Mouse (Mus musculus): ENCODE measurements around the gene Tmem253.
A peak's percentile ranks its signal among the peaks of the same experiment; 100 is the strongest.
"Not testable (repeated sequence)": the region's sequence is repeated elsewhere in the genome, so short reads cannot be mapped to it uniquely, and the experiment has no call there.

Gene Tmem253

GRCm38 (mm10) chr14:52022244-52022708, 6.8 kb downstream of the Tmem253 start:
- DNase-seq (ENCODE audit: low spot score): no peak

- peak; percentile 91 for DNase-seq (ENCODE audit: low spot score)
Observed at GRCm38 (mm10) chr14:52022709-52023459, 7.4 kb downstream of the Tmem253 start.

- no peak for DNase-seq (ENCODE audit: low spot score)
Observed at GRCm38 (mm10) chr14:52024133-52024532, 8.7 kb downstream of the Tmem253 start.

DNA sequence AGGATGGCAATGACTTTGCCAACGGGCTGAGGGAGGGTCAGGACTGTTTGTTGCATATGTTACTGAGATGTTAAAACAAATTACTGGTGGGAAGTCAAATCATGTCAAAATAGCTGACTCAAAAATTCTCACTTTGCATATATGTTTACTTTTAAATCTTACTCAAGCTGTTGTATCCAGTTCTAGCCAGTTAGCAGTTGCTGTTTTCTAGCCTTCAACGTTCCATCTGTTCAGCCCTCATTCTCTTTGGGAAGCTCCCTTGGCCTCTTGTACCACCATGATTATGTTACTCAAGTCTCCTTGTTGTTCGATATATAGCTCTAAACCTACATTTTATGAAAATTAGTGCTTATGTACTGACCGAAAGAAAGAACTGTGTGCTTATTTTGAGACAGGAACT, 10.9 kb downstream of the Tmem253 start:
- no peak for DNase-seq (ENCODE audit: low spot score)

DNA sequence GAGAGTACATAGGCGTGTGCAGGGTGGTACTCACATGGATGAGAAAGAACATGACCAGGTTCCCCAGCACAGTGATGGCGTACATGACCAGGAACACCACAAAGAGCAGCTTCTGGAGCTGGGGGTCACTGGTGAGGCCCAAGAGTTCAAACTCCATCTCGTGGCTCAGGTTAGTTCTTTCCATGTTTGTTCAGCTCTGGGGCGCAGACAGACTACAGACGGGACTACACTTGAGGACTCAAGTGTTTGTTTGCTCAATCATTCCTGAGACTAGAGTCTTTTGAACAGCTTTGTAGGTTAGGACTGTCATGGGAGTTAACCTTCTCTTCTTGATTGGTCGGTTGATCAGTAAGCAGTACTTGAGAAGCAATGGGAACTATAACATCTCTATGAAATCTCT, 20.5 kb downstream of the Tmem253 start:
- DNase-seq (ENCODE audit: low spot score): no peak

- DNase-seq (ENCODE audit: low spot score): no peak
Observed at GRCm38 (mm10) chr14:52039332-52039731, 23.9 kb downstream of the Tmem253 start.

DNA sequence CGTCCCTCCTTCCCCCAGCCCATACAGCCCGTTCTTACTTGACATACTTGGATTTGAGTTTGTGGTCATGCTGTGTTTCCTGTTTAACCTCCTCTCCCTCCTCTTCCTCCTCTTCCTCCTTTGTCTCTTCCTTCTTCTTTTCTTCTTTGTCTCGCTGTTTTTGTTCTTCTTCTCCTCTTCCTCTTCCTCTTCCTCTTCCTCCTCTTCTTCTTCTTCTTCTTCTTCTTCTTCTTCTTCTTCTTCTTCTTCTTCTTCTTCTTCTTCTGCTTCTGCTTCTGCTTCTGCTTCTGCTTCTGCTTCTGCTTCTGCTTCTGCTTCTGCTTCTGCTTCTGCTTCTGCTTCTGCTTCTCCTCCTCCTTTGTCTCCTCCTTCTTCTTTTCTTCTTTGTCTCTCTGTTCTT, 26.9 kb downstream of the Tmem253 start, which contains the start of gene Olfr221:
Gene Olfr221, minus strand, starts transcription at position 101 of the 400 bp plus-strand sequence.
- not testable (repeated sequence) for DNase-seq (ENCODE audit: low spot score)

- DNase-seq (ENCODE audit: low spot score): no peak
Observed at GRCm38 (mm10) chr14:52043446-52043845, 28.0 kb downstream of the Tmem253 start.

- peak; percentile 74 for DNase-seq (ENCODE audit: low spot score)
Observed at GRCm38 (mm10) chr14:52044901-52045678, 29.6 kb downstream of the Tmem253 start.

DNA sequence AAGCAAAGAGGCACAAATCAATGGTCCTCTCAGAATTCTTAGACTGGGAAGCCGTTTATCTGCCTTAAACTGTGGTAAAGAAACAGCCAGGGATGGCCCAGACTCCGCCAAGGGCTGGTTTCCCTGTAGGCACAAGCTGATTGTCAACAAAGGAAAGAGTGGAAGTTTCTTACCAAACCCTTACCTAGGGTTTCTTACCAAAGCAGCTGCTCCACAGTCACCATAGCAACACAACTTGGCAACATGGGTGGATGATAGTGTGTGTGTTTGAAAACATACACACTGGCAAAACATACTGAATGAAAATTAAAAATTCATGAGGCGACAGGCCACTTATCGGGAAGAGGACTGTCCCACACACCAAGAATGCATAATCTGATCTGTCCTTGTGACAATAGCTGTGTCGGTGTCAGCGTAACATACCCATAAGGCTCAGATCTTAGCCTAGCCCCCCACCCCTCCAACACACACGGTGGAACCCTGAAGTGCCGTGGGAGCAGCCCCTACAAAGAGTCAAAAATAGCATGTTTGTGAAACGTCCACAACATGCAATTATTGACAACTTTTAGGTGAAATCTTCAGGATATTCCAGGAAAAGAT, 30.6 kb downstream of the Tmem253 start:
- DNase-seq (ENCODE audit: low spot score): no peak

- not testable (repeated sequence) for DNase-seq (ENCODE audit: low spot score)
Observed at GRCm38 (mm10) chr14:52052720-52053119, 37.3 kb downstream of the Tmem253 start.

DNA sequence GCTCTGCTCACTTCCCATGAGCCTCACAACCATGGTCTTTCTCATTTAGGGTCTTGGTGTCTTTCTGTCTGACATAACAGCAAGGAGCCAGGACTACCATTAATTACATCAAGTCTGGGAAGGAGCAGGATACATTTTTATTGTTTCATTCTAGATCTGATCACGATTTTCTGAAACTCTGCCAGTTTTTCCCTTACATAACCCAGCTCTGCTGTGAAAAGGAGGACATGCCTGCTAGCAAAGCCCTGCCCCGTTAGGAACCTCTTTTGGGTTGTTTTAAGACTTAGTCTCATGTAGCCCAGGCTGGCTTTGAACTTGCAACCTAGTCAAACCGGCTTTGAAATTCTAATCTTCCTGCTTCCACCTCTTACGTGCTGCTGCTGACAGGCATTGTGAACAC, 44.5 kb downstream of the Tmem253 start:
- no peak for DNase-seq (ENCODE audit: low spot score)

DNA sequence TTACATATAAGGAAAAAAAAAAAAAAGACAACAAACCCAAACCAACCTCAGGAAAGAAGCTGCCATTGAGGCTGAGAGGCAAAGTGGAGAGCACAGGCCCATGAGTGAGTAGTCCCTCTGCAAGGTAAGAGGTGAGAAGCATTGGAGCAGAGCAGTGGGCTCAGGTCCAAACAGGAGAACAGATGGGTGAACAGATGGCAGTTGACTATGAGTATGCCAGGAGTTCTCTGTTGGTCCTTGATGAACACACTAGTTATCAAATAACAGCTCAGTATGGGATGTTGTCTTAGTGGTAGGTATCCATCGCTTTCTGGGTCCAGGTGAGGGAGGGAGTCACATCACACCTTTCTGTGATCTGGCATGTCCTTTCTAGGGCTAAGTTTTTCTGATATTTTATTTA, 45.3 kb downstream of the Tmem253 start:
- no peak for DNase-seq (ENCODE audit: low spot score)

DNA sequence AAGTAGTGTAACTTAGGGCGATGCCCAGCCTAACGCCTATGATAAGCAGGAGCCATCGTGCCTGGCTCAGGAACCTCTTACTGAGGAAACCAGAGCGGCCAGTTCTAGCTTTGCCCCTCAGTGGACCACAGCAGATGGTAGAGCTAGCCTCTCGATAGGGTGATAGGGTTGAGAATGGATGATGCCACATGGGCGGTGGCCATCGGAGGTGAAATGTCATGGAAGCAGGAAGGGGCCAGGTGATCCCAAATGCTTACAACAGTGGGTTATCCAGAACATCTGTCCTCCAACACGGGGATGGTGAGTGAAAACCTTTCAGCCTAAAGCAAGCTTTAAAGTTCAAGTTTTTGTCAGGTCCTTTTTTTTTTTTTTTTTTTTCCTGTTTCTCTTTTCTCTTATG, 46.3 kb downstream of the Tmem253 start:
- DNase-seq (ENCODE audit: low spot score): no peak

- DNase-seq (ENCODE audit: low spot score): no peak
Observed at GRCm38 (mm10) chr14:52066135-52066534, 50.7 kb downstream of the Tmem253 start.

All from retina, embryonic 14.5 days (tissue).